Mouse (Mus musculus) kidney, adult 10 weeks (tissue): Measurements from ENCODE around the gene Samd10. TPM values are rescaled to one million over a fixed set of nuclear protein-coding genes. Genes with fewer than 3 reads are reported as not detected.

Source experiments
- polyA plus RNA-seq: library from polyadenylated mRNA; stranded (reverse); fragments of 350-450 nt; fragmentation: Illumina TruSeq; extraction: RNeasy Lipid Tissue Mini Kit (QIAGEN cat#74804); gene quantifications from one replicate; pipeline ENCODE4 v1.2.3, GENCODE M21; 2014; ENCODE audit warnings: low read depth, low replicate concordance

Samd10 gene
- 6.5 TPM for polyA plus RNA-seq

GRCm38 (mm10) chr2:181598454-181599351, at the start of gene Samd10:
Gene Samd10 (minus strand): TSS chr2:181599212.

GRCm38 (mm10) chr2:181592231-181593041, 6.6 kb downstream of the Samd10 start, which contains the start of gene Zfp512b:
Gene Zfp512b (minus strand): TSS chr2:181592803.

GRCm38 (mm10) chr2:181591528-181592085, 7.4 kb downstream of the Samd10 start, which contains the start of gene Prpf6:
Gene Prpf6 (plus strand): TSS chr2:181591868.

GRCm38 (mm10) chr2:181584411-181584942, 14.5 kb downstream of the Samd10 start, which contains the start of gene Uckl1:
Gene Uckl1 (minus strand): TSS chr2:181584892.

Other genes starting within 250 kb of the Samd10 start
- gene Zgpat, start 234.3 kb downstream of the Samd10 start, polyA plus RNA-seq, result 1.1 TPM
- gene Arfrp1, start 233.8 kb downstream of the Samd10 start, polyA plus RNA-seq, result 33.3 TPM
- gene Lime1, start 219.1 kb downstream of the Samd10 start, polyA plus RNA-seq, result 1.3 TPM
- gene Zbtb46, start 139.8 kb downstream of the Samd10 start, polyA plus RNA-seq, result 4.2 TPM
- gene Abhd16b, start 106.0 kb downstream of the Samd10 start, polyA plus RNA-seq, result not detected
- gene Tpd52l2, start 102.1 kb downstream of the Samd10 start, polyA plus RNA-seq, result 35.5 TPM
- 32.7 TPM for gene Dnajc5, start 78.7 kb downstream of the Samd10 start, polyA plus RNA-seq
- gene Uckl1, start 14.3 kb downstream of the Samd10 start, polyA plus RNA-seq, result 12.0 TPM
- 25.0 TPM for gene Prpf6, start 7.3 kb downstream of the Samd10 start, polyA plus RNA-seq
- 1.3 TPM for gene Zfp512b, start 6.4 kb downstream of the Samd10 start, polyA plus RNA-seq
- not detected for gene Gm29797, start 57.8 kb upstream of the Samd10 start, polyA plus RNA-seq
- gene Sox18, start 72.4 kb upstream of the Samd10 start, polyA plus RNA-seq, result not detected
- gene Tcea2, start 81.1 kb upstream of the Samd10 start, polyA plus RNA-seq, result 0.49 TPM
- gene Rgs19, start 94.8 kb upstream of the Samd10 start, polyA plus RNA-seq, result 3.9 TPM
- gene Lkaaear1, start 99.2 kb upstream of the Samd10 start, polyA plus RNA-seq, result not detected
- gene Oprl1, start 115.8 kb upstream of the Samd10 start, polyA plus RNA-seq, result not detected
- gene Myt1, start 164.1 kb upstream of the Samd10 start, polyA plus RNA-seq, result not detected
- 137 TPM for gene Pcmtd2, start 238.6 kb upstream of the Samd10 start, polyA plus RNA-seq